Mouse (Mus musculus) forebrain, embryonic 16.5 days (tissue): ENCODE measurements around the gene Prkar2a. TPM values are rescaled to one million over a fixed set of nuclear protein-coding genes. Genes with fewer than 3 reads are reported as not detected.

Experiments used
- ATAC-seq: fragments of 200-750 bp; cut with Nextera tagmentation; 2 replicates; pipeline ENCODE4 v1.8.0; 2017; ENCODE audit warnings: mild to moderate bottlenecking, moderate library complexity
- H3K27ac ChIP-seq: fragments of 300-500 bp; sonication (generic); 2 replicates; pipeline ENCODE4 v1.5.1; 2014; ENCODE audit warnings: low read length, control low read depth
- H3K27me3 ChIP-seq: fragments of 300-500 bp; sonication (generic); replicated peaks from 2 replicates; pipeline ENCODE4 v1.6.1; 2014; ENCODE audit warnings: low read length; ENCODE audit not compliant: control insufficient read depth, insufficient read depth
- H3K36me3 ChIP-seq: fragments of 300-500 bp; sonication (generic); 2 replicates; pipeline ENCODE4 v1.6.1; 2014; ENCODE audit not compliant: control insufficient read depth, insufficient read depth
- H3K4me1 ChIP-seq: fragments of 300-500 bp; sonication (generic); replicated peaks from 2 replicates; pipeline ENCODE4 v1.6.1; 2014; ENCODE audit warnings: low read length; ENCODE audit not compliant: control insufficient read depth, insufficient read depth
- H3K4me2 ChIP-seq: fragments of 300-500 bp; sonication (generic); 2 replicates; pipeline ENCODE4 v1.6.1; 2014; ENCODE audit warnings: mild to moderate bottlenecking, low read length, control low read depth
- H3K4me3 ChIP-seq: fragments of 300-500 bp; sonication (generic); replicated peaks from 2 replicates; pipeline ENCODE4 v1.5.1; 2014; ENCODE audit warnings: mild to moderate bottlenecking, low read length, control low read depth
- H3K9ac ChIP-seq: fragments of 300-500 bp; sonication (generic); replicated peaks from 2 replicates; pipeline ENCODE4 v1.6.1; 2014; ENCODE audit warnings: low read depth, low read length, control low read depth
- H3K9me3 ChIP-seq: fragments of 300-500 bp; sonication (generic); 2 replicates; pipeline ENCODE4 v1.6.1; 2016; ENCODE audit warnings: low read length; ENCODE audit not compliant: control insufficient read depth
- WGBS: fragments of 180-500 bp; shearing (Covaris S2); extraction: QIAGEN DNeasy Blood & Tissue Kit; methylation state at CpG from one replicate; pipeline ENCODE4 v1.1.7; 2014; 5-methylcytosine and 5-hydroxymethylcytosine counted together
- polyA plus RNA-seq: library from polyadenylated mRNA; unstranded; fragments of >200 nt; fragmentation: Nextera tagmentation; extraction: Ambion mirVana; gene quantifications from 2 replicates; pipeline ENCODE4 v1.2.1, GENCODE M21; 2015

Prkar2a gene
- polyA plus RNA-seq, 1 experiment from 2014 or later: 41.3 TPM

GRCm38 (mm10) chr9:108742048-108742447, 52.9 kb downstream of the Prkar2a start:
- no peaks in the 10 kb centered on the region for H3K9me3 ChIP-seq
- no peaks in the 10 kb centered on the region for H3K4me1 ChIP-seq
- no peaks in the 10 kb centered on the region for H3K27me3 ChIP-seq
- no peak overlapping the region for H3K9ac ChIP-seq
- peaks cover 35% of the 10 kb centered on the region for H3K36me3 ChIP-seq
- no peak for ATAC-seq
- no peak overlapping the region for H3K27ac ChIP-seq
- no peak overlapping the region for H3K4me3 ChIP-seq
- 93% methylated on average over 9 of the region's 9 CpGs for WGBS
- H3K4me2 ChIP-seq: no peak overlapping the region

- 90% methylated on average over 14 of the region's 14 CpGs for WGBS
These were observed 57.9 kb downstream of the Prkar2a start for GRCm38 (mm10) chr9:108746876-108747499.

GRCm38 (mm10) chr9:108747694-108748093, 58.6 kb downstream of the Prkar2a start:
- H3K9ac ChIP-seq: no peak overlapping the region
- no peaks in the 10 kb centered on the region for H3K9me3 ChIP-seq
- H3K36me3 ChIP-seq: peaks cover 27% of the 10 kb centered on the region
- H3K27me3 ChIP-seq: no peaks in the 10 kb centered on the region
- H3K4me2 ChIP-seq: no peak overlapping the region
- 77% methylated on average over 3 of the region's 3 CpGs for WGBS
- H3K4me3 ChIP-seq: no peak overlapping the region
- no peak for ATAC-seq
- no peaks in the 10 kb centered on the region for H3K4me1 ChIP-seq
- no peak overlapping the region for H3K27ac ChIP-seq

More at GRCm38 (mm10) chr9:108746876-108747499, 57.9 kb downstream of the Prkar2a start:
- no peak overlapping the region for H3K4me2 ChIP-seq
- H3K27me3 ChIP-seq: no peaks in the 10 kb centered on the region
- ATAC-seq: no peak
- H3K4me1 ChIP-seq: no peaks in the 10 kb centered on the region
- no peak overlapping the region for H3K27ac ChIP-seq
- no peak overlapping the region for H3K4me3 ChIP-seq
- H3K36me3 ChIP-seq: peaks cover 31% of the 10 kb centered on the region
- no peaks in the 10 kb centered on the region for H3K9me3 ChIP-seq
- no peak overlapping the region for H3K9ac ChIP-seq

GRCm38 (mm10) chr9:108748600-108749183, 59.6 kb downstream of the Prkar2a start:
- Histone ChIP-seq H3K27me3 (no peaks in the 10 kb centered on the region), H3K9ac (no peak overlapping the region), H3K36me3 (peaks cover 21% of the 10 kb centered on the region; the same call in 1 of the 2 replicates), H3K4me1 (no peaks in the 10 kb centered on the region; the same call in 1 of the 2 replicates), H3K27ac (no peak overlapping the region), H3K4me3 (no peak overlapping the region), H3K9me3 (no peaks in the 10 kb centered on the region), H3K4me2 (no peak overlapping the region)
- ATAC-seq: no peak
- 83% methylated on average over 11 of the region's 11 CpGs for WGBS

GRCm38 (mm10) chr9:108750616-108751015, 61.5 kb downstream of the Prkar2a start:
- ATAC-seq: no peak
- H3K36me3 ChIP-seq: peaks cover 10% of the 10 kb centered on the region; the same call in 1 of the 2 replicates
- no peaks in the 10 kb centered on the region for H3K27me3 ChIP-seq
- no peak overlapping the region for H3K4me2 ChIP-seq
- no peaks in the 10 kb centered on the region for H3K9me3 ChIP-seq
- WGBS: 94% methylated on average over 11 of the region's 11 CpGs
- H3K9ac ChIP-seq: no peak overlapping the region
- H3K27ac ChIP-seq: no peak overlapping the region
- H3K4me1 ChIP-seq: no peaks in the 10 kb centered on the region; the same call in 1 of the 2 replicates
- H3K4me3 ChIP-seq: no peak overlapping the region

GRCm38 (mm10) chr9:108752142-108752920, 63.2 kb downstream of the Prkar2a start:
- Histone ChIP-seq H3K4me2 (no peak overlapping the region), H3K4me1 (no peaks in the 10 kb centered on the region; the same call in 1 of the 2 replicates), H3K9me3 (no peaks in the 10 kb centered on the region), H3K9ac (no peak overlapping the region), H3K4me3 (no peak overlapping the region), H3K36me3 (0 out of 2 replicates have a peak, but pooled peaks cover 2% of the 10 kb centered on the region), H3K27ac (no peak overlapping the region), H3K27me3 (no peaks in the 10 kb centered on the region)
- 87% methylated on average over 11 of the region's 11 CpGs for WGBS
- ATAC-seq: no peak

- WGBS: 63% methylated on average over 9 of the region's 9 CpGs
- Histone ChIP-seq H3K9me3 (no peaks in the 10 kb centered on the region), H3K36me3 (0 out of 2 replicates have a peak, but pooled peaks cover under 1% of the 10 kb centered on the region), H3K9ac (no peak overlapping the region), H3K27me3 (no peaks in the 10 kb centered on the region), H3K4me1 (no peaks in the 10 kb centered on the region; the same call in 1 of the 2 replicates), H3K27ac (no peak overlapping the region), H3K4me2 (no peak overlapping the region), H3K4me3 (no peak overlapping the region)
- no peak for ATAC-seq
These were observed 64.2 kb downstream of the Prkar2a start for GRCm38 (mm10) chr9:108753326-108753725.

GRCm38 (mm10) chr9:108753976-108754375, 64.9 kb downstream of the Prkar2a start:
- no peak overlapping the region for H3K4me3 ChIP-seq
- no peaks in the 10 kb centered on the region for H3K36me3 ChIP-seq
- no peak overlapping the region for H3K4me2 ChIP-seq
- H3K27ac ChIP-seq: no peak overlapping the region
- no peak overlapping the region for H3K9ac ChIP-seq
- 92% methylated on average over 3 of the region's 3 CpGs for WGBS
- no peaks in the 10 kb centered on the region for H3K27me3 ChIP-seq
- H3K4me1 ChIP-seq: no peaks in the 10 kb centered on the region; the same call in 1 of the 2 replicates
- no peak for ATAC-seq
- no peaks in the 10 kb centered on the region for H3K9me3 ChIP-seq

- no peak for ATAC-seq
- 91% methylated on average over 5 of the region's 5 CpGs for WGBS
- H3K27ac ChIP-seq: no peak overlapping the region
- no peaks in the 10 kb centered on the region; the same call in 1 of the 2 replicates for H3K4me1 ChIP-seq
- H3K4me2 ChIP-seq: no peak overlapping the region
- H3K4me3 ChIP-seq: no peak overlapping the region
- no peaks in the 10 kb centered on the region for H3K27me3 ChIP-seq
- H3K9ac ChIP-seq: no peak overlapping the region
- H3K9me3 ChIP-seq: no peaks in the 10 kb centered on the region
- H3K36me3 ChIP-seq: no peaks in the 10 kb centered on the region
These were observed 65.3 kb downstream of the Prkar2a start for GRCm38 (mm10) chr9:108754423-108754822.
